Mouse (Mus musculus) lung, adult 2 months (tissue): ENCODE measurements around the gene Sept5.

Experiments used
- CTCF ChIP-seq: fragments of 200-500 bp; IDR thresholded peaks from 2 replicates; pipeline ENCODE4 v1.5.1; 2011; ENCODE audit warnings: mild to moderate bottlenecking, low read length, control low read depth; ENCODE audit not compliant: insufficient read depth
- POLR2A ChIP-seq: fragments of 200-500 bp; IDR thresholded peaks from 2 replicates; pipeline ENCODE4 v1.6.1; 2011; ENCODE audit warnings: low read depth, mild to moderate bottlenecking, control low read depth, low read length, borderline replicate concordance; ENCODE audit errors: extremely low read depth

- TF ChIP-seq POLR2A (no peak), CTCF (no peak)
Observed at GRCm38 (mm10) chr16:18658597-18658996, 28.8 kb upstream of the Sept5 start.
